Mouse (Mus musculus): ENCODE measurements around the gene Gm17018. TPM values are rescaled to one million over a fixed set of nuclear protein-coding genes. Genes with fewer than 3 reads are reported as not detected.
"Not testable (repeated sequence)": the region's sequence is repeated elsewhere in the genome, so short reads cannot be mapped to it uniquely, and the experiment has no call there.

Gm17018 gene
- 10 to 100 TPM; 60.3 to 75.7 (median 69.0) TPM for total RNA-seq (2022)

- DNase-seq (ENCODE audit: low spot score in 2 of 2): peak; percentile 71 to 72
These were observed at the start of gene Gm17018, which contains the start of gene Poll for GRCm38 (mm10) chr19:45560153-45560890. Gene Gm17018 (plus strand): TSS chr19:45560615. Gene Poll (minus strand): TSS chr19:45560531.

DNA sequence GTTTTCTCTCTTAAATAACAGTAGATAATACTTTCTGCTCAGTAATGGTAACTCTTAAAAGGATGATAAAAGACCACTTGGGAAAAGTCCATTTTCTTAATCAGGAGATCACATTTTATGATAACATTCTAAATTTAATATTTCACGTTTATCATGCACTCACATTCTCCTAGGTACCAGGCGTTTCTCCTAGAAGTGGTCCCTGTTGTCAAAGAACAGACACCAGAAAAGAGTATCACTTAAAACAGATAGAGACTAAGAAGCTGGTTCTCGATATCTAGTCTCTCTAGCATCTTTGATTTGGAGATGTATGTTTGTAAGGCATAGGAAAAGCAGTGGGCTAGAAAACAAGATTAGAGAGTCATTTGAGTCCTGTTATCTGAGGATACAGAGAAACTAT, 49.7 kb upstream of the Gm17018 start:
- DNase-seq (ENCODE audit: low spot score in 2 of 2): no peak

DNA sequence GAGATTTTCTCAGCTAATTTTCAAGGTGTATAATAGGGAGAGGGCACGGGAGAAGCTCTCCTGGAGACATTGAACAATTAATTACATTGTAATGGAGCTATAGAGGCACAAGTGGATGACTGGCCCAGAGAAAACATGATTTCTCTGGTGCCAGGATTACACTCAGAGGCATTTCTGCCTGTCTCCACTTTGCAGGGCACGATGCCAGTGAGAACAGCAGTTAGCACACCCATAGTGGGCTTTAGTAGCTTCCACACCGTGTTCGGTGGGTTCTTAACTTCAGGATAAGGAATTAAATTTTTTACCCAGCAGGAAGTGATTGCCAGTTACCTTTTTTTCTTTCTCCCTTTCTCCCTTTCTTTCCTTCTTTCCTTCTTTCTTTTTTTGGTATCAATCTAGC, 49.0 kb upstream of the Gm17018 start:
- no peak for DNase-seq (ENCODE audit: low spot score in 2 of 2)

DNA sequence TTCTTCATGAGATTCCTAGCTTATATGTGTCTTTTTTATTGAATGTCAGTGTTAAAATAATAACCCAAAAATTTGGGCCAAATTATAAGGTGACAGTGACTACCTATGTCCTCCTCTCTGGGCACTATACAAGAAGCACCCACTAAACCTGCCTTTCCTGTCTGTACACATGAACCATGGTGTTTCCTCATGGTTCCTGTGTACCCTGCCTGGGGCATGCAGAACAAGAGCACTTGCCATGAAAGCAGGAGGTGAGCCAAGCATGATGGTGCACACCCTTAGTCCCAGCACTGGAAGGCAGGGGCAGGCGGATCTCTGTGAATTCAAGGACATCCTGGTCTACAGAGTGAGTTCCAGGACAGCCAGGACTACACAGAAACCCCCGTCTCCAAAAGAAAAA, 45.1 kb upstream of the Gm17018 start:
- DNase-seq (ENCODE audit: low spot score in 2 of 2): no peak

GRCm38 (mm10) chr19:45516264-45516663, 44.2 kb upstream of the Gm17018 start:
- no peak for DNase-seq (ENCODE audit: low spot score in 2 of 2)

- DNase-seq (ENCODE audit: low spot score in 2 of 2): no peak
These were observed 33.0 kb upstream of the Gm17018 start for GRCm38 (mm10) chr19:45527382-45527781.

- no peak for DNase-seq (ENCODE audit: low spot score in 2 of 2)
These were observed 32.4 kb upstream of the Gm17018 start for GRCm38 (mm10) chr19:45527931-45528534.

GRCm38 (mm10) chr19:45529294-45529693, 31.1 kb upstream of the Gm17018 start:
- no peak for DNase-seq (ENCODE audit: low spot score in 2 of 2)

GRCm38 (mm10) chr19:45530200-45530995, 30.0 kb upstream of the Gm17018 start:
- no peak for DNase-seq (ENCODE audit: low spot score in 2 of 2)

GRCm38 (mm10) chr19:45531554-45531953, 28.9 kb upstream of the Gm17018 start:
- DNase-seq (ENCODE audit: low spot score in 2 of 2): no peak

GRCm38 (mm10) chr19:45533617-45534016, 26.8 kb upstream of the Gm17018 start:
- DNase-seq (ENCODE audit: low spot score in 2 of 2): no peak

DNA sequence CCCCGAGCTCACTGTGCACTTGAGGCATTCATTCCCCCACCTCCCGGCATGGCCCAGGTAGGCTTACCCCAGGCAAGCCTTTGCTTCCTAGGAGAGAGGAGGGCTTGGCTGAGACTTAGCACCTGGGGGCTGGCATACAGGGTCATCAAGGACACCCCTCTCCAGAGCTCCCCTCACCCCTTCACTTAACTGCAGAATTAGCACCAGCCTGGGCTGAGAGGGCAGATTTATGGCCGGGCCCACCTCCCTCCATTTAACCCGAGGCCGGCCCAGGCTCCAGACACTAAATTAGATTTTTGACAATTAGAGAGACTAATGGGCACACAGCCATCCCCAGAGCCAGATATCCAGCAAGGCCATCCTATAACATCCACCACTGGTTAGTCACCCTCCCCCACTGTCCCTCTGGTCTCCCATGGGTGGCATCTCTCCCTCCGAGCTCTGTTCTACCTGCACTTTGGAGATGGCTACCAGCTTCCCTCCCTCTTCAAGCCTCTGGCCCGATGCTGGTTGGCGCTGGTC, 25.1 kb upstream of the Gm17018 start:
- DNase-seq (ENCODE audit: low spot score in 2 of 2): no peak

GRCm38 (mm10) chr19:45535929-45536328, 24.5 kb upstream of the Gm17018 start:
- no peak for DNase-seq (ENCODE audit: low spot score in 2 of 2)

GRCm38 (mm10) chr19:45537505-45537904, 22.9 kb upstream of the Gm17018 start:
- DNase-seq (ENCODE audit: low spot score in 2 of 2): no peak

GRCm38 (mm10) chr19:45540657-45541408, 19.6 kb upstream of the Gm17018 start:
- peak in 1 of 2 experiments; percentile 41 for DNase-seq (ENCODE audit: low spot score in 2 of 2)

DNA sequence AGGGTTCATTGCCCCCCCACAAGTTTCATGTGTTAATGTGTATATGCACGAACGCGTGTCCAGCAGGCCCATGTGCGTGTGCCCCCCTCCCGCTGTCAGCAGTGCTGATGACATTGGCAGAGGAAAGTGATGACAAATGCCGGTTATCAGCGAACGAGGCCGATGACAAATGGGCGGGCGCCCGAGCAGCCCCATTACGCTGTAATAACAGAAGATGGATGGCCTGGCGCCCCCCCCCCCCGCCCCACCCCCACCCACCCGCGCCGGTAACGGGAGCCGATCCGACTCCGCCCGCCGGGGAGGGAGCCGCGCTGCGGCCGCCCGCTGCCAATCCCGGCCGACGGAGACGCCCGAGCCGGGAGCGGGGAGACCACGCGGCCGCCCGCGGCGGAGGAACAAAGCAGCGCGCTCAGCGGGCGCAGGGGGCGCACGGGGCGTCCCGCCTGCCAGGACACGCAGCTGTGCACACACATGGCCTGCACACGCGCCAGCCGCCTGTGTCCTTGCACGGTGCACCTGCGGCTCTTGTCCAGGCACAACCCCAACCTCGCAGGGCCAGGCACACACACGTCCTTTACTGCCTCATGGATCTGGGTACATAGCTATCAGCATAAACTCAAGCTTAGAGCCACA, 18.9 kb upstream of the Gm17018 start:
- peak in 1 of 2 experiments; percentile 51 for DNase-seq (ENCODE audit: low spot score in 2 of 2)

DNA sequence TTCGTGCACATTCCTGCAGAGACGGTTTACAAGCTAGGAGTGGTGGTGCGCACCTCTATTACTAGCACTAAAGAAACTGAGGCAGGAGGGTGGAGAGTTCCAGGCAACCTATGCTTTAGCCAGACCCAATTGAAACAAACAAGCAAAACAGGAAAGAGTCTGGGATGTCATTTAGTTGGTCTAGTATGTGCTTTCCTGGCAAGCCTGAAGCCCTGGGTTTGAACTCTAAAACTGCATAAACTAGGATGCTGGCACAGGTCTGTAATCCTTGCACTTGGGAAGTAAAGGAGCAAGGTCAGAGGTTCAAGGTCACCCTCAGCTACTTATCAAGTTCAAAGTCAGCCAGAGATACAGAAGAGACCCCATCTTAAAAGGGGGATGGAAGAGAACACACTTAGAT, 18.4 kb upstream of the Gm17018 start:
- no peak for DNase-seq (ENCODE audit: low spot score in 2 of 2)

GRCm38 (mm10) chr19:45544152-45544924, 16.1 kb upstream of the Gm17018 start:
- no peak for DNase-seq (ENCODE audit: low spot score in 2 of 2)

DNA sequence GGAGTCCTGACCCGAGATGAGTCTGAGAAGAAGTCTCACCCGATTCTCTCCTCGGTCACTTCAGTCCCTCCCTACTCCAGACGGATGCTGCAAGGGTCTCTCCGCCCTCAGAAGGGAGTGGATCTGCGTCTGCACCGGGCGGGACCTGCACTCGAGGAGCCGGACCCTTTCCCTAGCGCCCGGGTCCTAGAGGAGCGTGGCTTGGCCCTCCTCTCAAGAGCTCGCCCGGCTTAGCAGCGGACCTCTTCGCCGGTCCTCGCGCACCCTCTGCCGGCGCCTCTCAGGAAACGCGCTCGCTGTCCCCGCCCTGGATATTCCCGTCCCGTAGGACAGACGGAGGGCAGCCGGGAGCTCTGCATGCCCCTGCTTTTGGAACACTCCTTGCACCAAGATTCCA, 15.5 kb upstream of the Gm17018 start:
- DNase-seq (ENCODE audit: low spot score in 2 of 2): peak; percentile 35 to 73

GRCm38 (mm10) chr19:45548196-45548595, 12.2 kb upstream of the Gm17018 start:
- DNase-seq (ENCODE audit: low spot score in 2 of 2): not testable (repeated sequence)
